15 mouse cellular contexts compared by ENCODE assay signal in genomic region chr1:131417059-131417750, GRCm38 (mm10).
A peak's percentile ranks its signal among the peaks of the same experiment; 100 is the strongest.
DNase-seq lines count a peak whose midpoint lies in the region; ATAC-seq and TF ChIP-seq lines count a peak whose summit lies in the region.
"Had no signal": no experiment of that assay in that cellular context is flagged by ENCODE, and none has a peak within 500 bp of the region (broad histone marks: within the 10 kb centered on the region; RNA-seq: fewer than 3 reads in every experiment).

No protein-coding gene starts in this region.

- ATAC-seq in frontal cortex, adult (ENCODE audit: low TSS enrichment), result 0 out of 2 replicates have a peak, but pooled peaks have one; percentile 33
- no peak for ATAC-seq in hindbrain, embryonic 15.5 days (ENCODE audit: low FRiP score, low read depth)
- ATAC-seq: intestine, embryonic 15.5 days; liver, embryonic 12.5 days; Patski had no signal

- no peak overlapping the region for H3K27ac ChIP-seq in kidney, adult 2 months (ENCODE audit: insufficient read depth, low read depth, low read length)
- H3K27ac ChIP-seq in hindbrain, embryonic 15.5 days (replicated peaks), result peak overlapping the region; percentile 68; the same call in 1 of the 2 replicates
- H3K27ac ChIP-seq: embryonic facial prominence, embryonic 12.5 days; intestine, embryonic 15.5 days; liver, embryonic 12.5 days; lung, embryonic 15.5 days had no signal

- TF ChIP-seq POLR2A in kidney, adult 2 months (IDR thresholded peaks at IDR 0.05; ENCODE audit: low read depth, low read length), result no peak

- H3K27me3 ChIP-seq in kidney, adult 2 months (replicated peaks; ENCODE audit: control insufficient read depth, insufficient read depth, low read length), result no peaks in the 10 kb centered on the region
- H3K27me3 ChIP-seq in hindbrain, embryonic 15.5 days, result no peaks in the 10 kb centered on the region
- H3K27me3 ChIP-seq: embryonic facial prominence, embryonic 12.5 days; intestine, embryonic 15.5 days; liver, embryonic 12.5 days; lung, embryonic 15.5 days; megakaryocyte, embryonic 14.5 days; Patski had no signal

- H3K9me3 ChIP-seq in hindbrain, embryonic 15.5 days, result no peaks in the 10 kb centered on the region
- H3K9me3 ChIP-seq: embryonic facial prominence, embryonic 12.5 days; intestine, embryonic 15.5 days; liver, embryonic 12.5 days; lung, embryonic 15.5 days; megakaryocyte, embryonic 14.5 days had no signal

- H3K9ac ChIP-seq in hindbrain, embryonic 15.5 days, result no peak overlapping the region
- H3K9ac ChIP-seq: embryonic facial prominence, embryonic 12.5 days; intestine, embryonic 15.5 days; liver, embryonic 12.5 days; lung, embryonic 15.5 days had no signal

- WGBS in kidney, adult 2 months, result 82% methylated on average over 5 of the region's 5 CpGs
- WGBS in hindbrain, embryonic 15.5 days, result 61% methylated on average over 5 of the region's 5 CpGs

- no peaks in the 10 kb centered on the region; the same call in 1 of the 2 replicates for H3K4me1 ChIP-seq in kidney, adult 2 months (ENCODE audit: control insufficient read depth, insufficient read depth, low read length)
- H3K4me1 ChIP-seq in hindbrain, embryonic 15.5 days (replicated peaks), result peaks cover 34% of the 10 kb centered on the region

- no peak for TF ChIP-seq CTCF in kidney, adult 2 months (conservative IDR thresholded peaks at IDR 0.05; ENCODE audit: insufficient read depth, insufficient read length, low read depth, low read length)

- H3K4me2 ChIP-seq in hindbrain, embryonic 15.5 days, result no peak overlapping the region
- H3K4me2 ChIP-seq: embryonic facial prominence, embryonic 12.5 days; intestine, embryonic 15.5 days; liver, embryonic 12.5 days; lung, embryonic 15.5 days had no signal

- H3K36me3 ChIP-seq in kidney, adult 2 months (ENCODE audit: control insufficient read depth, insufficient read depth, low read length), result no peaks in the 10 kb centered on the region
- no peaks in the 10 kb centered on the region for H3K36me3 ChIP-seq in hindbrain, embryonic 15.5 days
- H3K36me3 ChIP-seq: embryonic facial prominence, embryonic 12.5 days; intestine, embryonic 15.5 days; liver, embryonic 12.5 days; lung, embryonic 15.5 days had no signal

- H3K4me3 ChIP-seq in kidney, adult 2 months (ENCODE audit: insufficient read depth, low read depth, low read length), result no peak overlapping the region
- no peak overlapping the region for H3K4me3 ChIP-seq in hindbrain, embryonic 15.5 days
- H3K4me3 ChIP-seq: embryonic facial prominence, embryonic 12.5 days; intestine, embryonic 15.5 days; liver, embryonic 12.5 days; lung, embryonic 15.5 days; megakaryocyte, embryonic 14.5 days had no signal

- no peak for DNase-seq in frontal cortex, postnatal 14 days (ENCODE audit: low spot score in 2 of 2)
- DNase-seq in kidney, adult 2 months, result peak; percentile 24
- DNase-seq in kidney, adult 8-10 months, result no peak
- peak; percentile 58 for DNase-seq in brain, adult 2 months (ENCODE audit: low read depth, low spot score)
- no peak for DNase-seq in spleen, postnatal 14 days (ENCODE audit: low spot score in 2 of 2)
- DNase-seq in thymus, postnatal 36 days, result no peak
- DNase-seq: B cell, adult 2 months had no signal

Comparison
In these comparisons a context has a peak if more than half of its experiments do, and no peak if none do; other contexts are left out.
1. DNase-seq: peak in kidney, adult 2 months (single experiment) and brain, adult 2 months (single experiment); none in frontal cortex, postnatal 14 days (0 of 2), kidney, adult 8-10 months (0 of 2), spleen, postnatal 14 days (0 of 2) and thymus, postnatal 36 days (0 of 2).